Mouse (Mus musculus) forebrain, embryonic 12.5 days (tissue): ENCODE measurements at regions not wholly inside any gene's neighbourhood (a gene's known extent, or its start where the extent isn't known, plus 50 kb on each side); places are given as distances from the start of the nearest gene placed in this dataset.

Experiments
- ATAC-seq: fragments of 200-750 bp; cut with Nextera tagmentation; 2 replicates; pipeline ENCODE4 v1.8.0; 2017; ENCODE audit warnings: moderate TSS enrichment; ENCODE audit not compliant: low FRiP score
- H3K27ac ChIP-seq: fragments of 300-500 bp; sonication (generic); 2 replicates; pipeline ENCODE4 v1.5.1; 2016; ENCODE audit warnings: mild to moderate bottlenecking
- H3K27me3 ChIP-seq: fragments of 300-500 bp; sonication (generic); 2 replicates; pipeline ENCODE4 v1.6.1; 2016; ENCODE audit warnings: mild to moderate bottlenecking
- H3K36me3 ChIP-seq: fragments of 300-500 bp; sonication (generic); replicated peaks from 2 replicates; pipeline ENCODE4 v1.6.1; 2016; ENCODE audit warnings: mild to moderate bottlenecking
- H3K4me1 ChIP-seq: fragments of 300-500 bp; sonication (generic); 2 replicates; pipeline ENCODE4 v1.6.1; 2016
- H3K4me2 ChIP-seq: fragments of 300-500 bp; sonication (generic); 2 replicates; pipeline ENCODE4 v1.6.1; 2016; ENCODE audit warnings: mild to moderate bottlenecking, moderate library complexity
- H3K4me3 ChIP-seq: fragments of 300-500 bp; sonication (generic); replicated peaks from 2 replicates; pipeline ENCODE4 v1.5.1; 2016; ENCODE audit warnings: mild to moderate bottlenecking
- H3K9ac ChIP-seq: fragments of 300-500 bp; sonication (generic); 2 replicates; pipeline ENCODE4 v1.6.1; 2016; ENCODE audit warnings: mild to moderate bottlenecking
- H3K9me3 ChIP-seq: fragments of 300-500 bp; sonication (generic); 2 replicates; pipeline ENCODE4 v1.6.1; 2016
- WGBS: fragments of 180-500 bp; shearing (Covaris S2); methylation state at CpG from one replicate; pipeline ENCODE4 v1.1.7; 2016; 5-methylcytosine and 5-hydroxymethylcytosine counted together

GRCm38 (mm10) chr9:23029421-23029820 is 193.5 kb upstream of the Bmper start:
- no peak for ATAC-seq
- Histone ChIP-seq H3K4me3 (no peak overlapping the region), H3K27me3 (peaks cover under 1% of the 10 kb centered on the region; the same call in 1 of the 2 replicates), H3K27ac (no peak overlapping the region), H3K4me1 (peaks cover 6% of the 10 kb centered on the region), H3K9me3 (no peaks in the 10 kb centered on the region), H3K4me2 (no peak overlapping the region), H3K36me3 (no peaks in the 10 kb centered on the region), H3K9ac (no peak overlapping the region)
- 88% methylated on average over 4 of the region's 4 CpGs for WGBS

DNA sequence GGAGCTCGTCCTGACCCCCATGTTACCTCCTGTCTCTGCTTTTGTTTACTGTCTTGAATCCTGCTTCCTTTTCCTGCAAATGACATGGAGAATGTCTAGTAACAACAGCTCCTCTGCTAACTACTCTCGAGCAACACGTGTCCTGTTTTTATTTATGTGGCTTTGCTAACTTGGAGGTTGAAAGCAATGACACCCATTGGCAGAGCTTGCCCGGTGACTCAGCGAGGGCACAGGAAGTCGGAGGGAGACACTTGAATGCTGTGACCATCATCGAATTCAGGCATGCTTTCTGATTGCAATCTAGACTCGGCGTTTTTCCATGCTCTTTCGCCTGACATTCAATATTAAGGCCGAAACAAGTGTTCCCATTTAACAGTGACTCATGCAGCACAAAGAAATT is 192.7 kb upstream of the Bmper start:
- Histone ChIP-seq H3K4me1 (peaks cover 6% of the 10 kb centered on the region), H3K9me3 (no peaks in the 10 kb centered on the region), H3K9ac (no peak overlapping the region), H3K27ac (no peak overlapping the region), H3K36me3 (no peaks in the 10 kb centered on the region), H3K27me3 (peaks cover 1% of the 10 kb centered on the region), H3K4me2 (no peak overlapping the region), H3K4me3 (no peak overlapping the region)
- no peak for ATAC-seq
- 86% methylated on average over 11 of the region's 11 CpGs for WGBS

DNA sequence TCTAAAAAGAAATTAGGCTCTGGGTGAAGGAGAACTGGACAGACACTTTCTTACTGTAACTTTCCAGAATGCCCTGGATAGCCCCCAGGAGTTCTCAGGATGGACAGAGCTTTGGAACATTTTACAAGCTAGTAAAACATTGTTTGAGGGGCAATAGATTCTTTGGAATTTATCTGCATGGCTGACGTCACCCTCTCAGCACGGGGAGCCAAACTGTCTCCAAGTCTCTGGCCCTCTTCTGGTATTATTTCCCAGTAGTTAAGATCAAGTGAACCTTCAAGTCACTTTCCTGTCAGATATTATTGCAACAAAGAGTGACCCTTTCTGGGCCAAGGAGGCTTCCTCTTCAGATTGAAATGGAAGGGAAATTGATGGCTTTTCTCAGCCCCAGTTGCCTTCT is 192.3 kb upstream of the Bmper start:
- Histone ChIP-seq H3K27ac (no peak overlapping the region), H3K27me3 (peaks cover 5% of the 10 kb centered on the region), H3K9ac (no peak overlapping the region), H3K4me3 (no peak overlapping the region), H3K36me3 (no peaks in the 10 kb centered on the region), H3K4me1 (peaks cover 6% of the 10 kb centered on the region), H3K9me3 (no peaks in the 10 kb centered on the region), H3K4me2 (no peak overlapping the region)
- WGBS, result 65% methylated on average over 2 of the region's 2 CpGs
- no peak for ATAC-seq

- no peak overlapping the region for H3K27ac ChIP-seq
- peaks cover 19% of the 10 kb centered on the region for H3K27me3 ChIP-seq
- no peak overlapping the region for H3K4me2 ChIP-seq
- H3K9me3 ChIP-seq, result no peaks in the 10 kb centered on the region
- H3K9ac ChIP-seq, result no peak overlapping the region
- ATAC-seq, result no peak
- 89% methylated on average over 9 of the region's 9 CpGs for WGBS
- no peak overlapping the region for H3K4me3 ChIP-seq
- no peaks in the 10 kb centered on the region for H3K36me3 ChIP-seq
- peaks cover 18% of the 10 kb centered on the region for H3K4me1 ChIP-seq
These were observed 191.0 kb upstream of the Bmper start for GRCm38 (mm10) chr9:23031916-23032315.

DNA sequence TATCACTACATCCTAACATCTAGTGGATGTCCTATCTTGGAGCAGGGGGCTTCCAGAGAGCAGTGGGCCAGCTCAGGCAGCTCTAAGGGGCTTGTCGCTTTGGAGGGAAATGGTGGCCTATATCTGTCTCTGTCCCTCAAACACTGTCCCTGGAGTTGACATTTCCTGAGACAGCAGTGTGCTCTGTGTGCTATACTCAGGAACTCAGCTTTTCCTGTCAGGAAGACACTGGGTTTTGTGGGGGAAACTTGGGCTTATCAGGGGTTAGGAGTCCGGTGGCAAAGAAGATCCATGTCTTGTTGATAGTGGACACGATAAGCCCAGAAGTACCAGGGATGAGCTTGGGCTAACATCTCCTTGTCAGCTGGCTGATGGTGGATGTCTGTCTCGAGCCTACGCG is 187.6 kb upstream of the Bmper start:
- Histone ChIP-seq H3K4me2 (no peak overlapping the region), H3K9ac (no peak overlapping the region), H3K4me3 (no peak overlapping the region), H3K4me1 (peaks cover 12% of the 10 kb centered on the region), H3K9me3 (no peaks in the 10 kb centered on the region), H3K27ac (no peak overlapping the region), H3K36me3 (no peaks in the 10 kb centered on the region), H3K27me3 (peaks cover 25% of the 10 kb centered on the region)
- ATAC-seq, result no peak
- 74% methylated on average over 6 of the region's 6 CpGs for WGBS

GRCm38 (mm10) chr9:23035901-23036610 is 186.8 kb upstream of the Bmper start:
- 11% methylated on average over 16 of the region's 16 CpGs for WGBS
- Histone ChIP-seq H3K27ac (no peak overlapping the region), H3K4me3 (peak overlapping the region; percentile 10; the same call in 1 of the 2 replicates), H3K36me3 (no peaks in the 10 kb centered on the region), H3K4me2 (peak overlapping the region; percentile 42), H3K27me3 (peaks cover 25% of the 10 kb centered on the region), H3K9me3 (no peaks in the 10 kb centered on the region), H3K4me1 (peaks cover 12% of the 10 kb centered on the region), H3K9ac (no peak overlapping the region)
- 0 out of 2 replicates have a peak, but pooled peaks have one; percentile 20 for ATAC-seq

DNA sequence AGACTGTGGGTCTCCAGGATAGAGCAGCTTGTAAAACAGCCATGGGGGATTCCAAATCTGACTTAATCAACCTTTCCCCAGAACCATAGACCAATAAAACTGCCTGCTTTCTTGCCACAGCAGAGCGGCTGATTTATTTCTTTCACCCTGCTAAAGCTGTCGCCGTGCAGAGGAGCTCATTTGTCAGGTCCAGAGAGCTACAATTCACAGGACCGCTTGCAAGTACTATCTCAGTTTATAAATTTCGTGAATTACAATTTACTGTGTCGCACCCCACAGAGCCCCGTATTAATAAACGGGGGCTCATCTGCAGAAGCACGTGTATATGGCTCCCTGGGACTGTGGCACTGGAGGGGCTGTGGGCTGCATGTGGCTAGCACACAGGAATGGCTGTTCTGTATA is 185.4 kb upstream of the Bmper start:
- no peak for ATAC-seq
- Histone ChIP-seq H3K4me3 (no peak overlapping the region), H3K4me2 (no peak overlapping the region), H3K27me3 (peaks cover 25% of the 10 kb centered on the region), H3K4me1 (peaks cover 12% of the 10 kb centered on the region), H3K9me3 (no peaks in the 10 kb centered on the region), H3K27ac (no peak overlapping the region), H3K9ac (no peak overlapping the region), H3K36me3 (no peaks in the 10 kb centered on the region)
- WGBS, result 79% methylated on average over 9 of the region's 9 CpGs

DNA sequence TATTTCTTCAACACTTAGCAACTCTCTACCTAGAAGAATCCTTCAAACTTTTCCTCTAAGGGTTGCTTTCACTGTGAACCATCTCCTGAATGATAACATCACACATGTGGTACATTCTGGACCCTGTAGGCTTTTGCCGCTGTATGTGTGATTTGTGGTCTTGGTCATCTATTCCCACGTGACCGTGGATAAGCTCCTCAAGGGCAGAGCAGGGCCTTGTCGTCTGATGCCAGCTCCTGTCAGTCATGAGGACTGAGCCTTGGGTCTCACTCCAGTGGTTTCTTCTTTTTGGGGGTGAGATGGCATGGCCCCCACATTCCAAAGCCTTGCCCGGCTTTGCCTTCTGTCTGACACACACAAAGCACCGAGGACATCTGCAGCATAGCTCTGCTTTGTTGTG is 183.3 kb upstream of the Bmper start:
- Histone ChIP-seq H3K9me3 (no peaks in the 10 kb centered on the region), H3K4me3 (no peak overlapping the region), H3K4me1 (peaks cover 12% of the 10 kb centered on the region), H3K4me2 (no peak overlapping the region), H3K27ac (no peak overlapping the region), H3K36me3 (no peaks in the 10 kb centered on the region), H3K27me3 (peaks cover 25% of the 10 kb centered on the region), H3K9ac (no peak overlapping the region)
- no peak for ATAC-seq
- WGBS, result 92% methylated on average over 6 of the region's 6 CpGs

DNA sequence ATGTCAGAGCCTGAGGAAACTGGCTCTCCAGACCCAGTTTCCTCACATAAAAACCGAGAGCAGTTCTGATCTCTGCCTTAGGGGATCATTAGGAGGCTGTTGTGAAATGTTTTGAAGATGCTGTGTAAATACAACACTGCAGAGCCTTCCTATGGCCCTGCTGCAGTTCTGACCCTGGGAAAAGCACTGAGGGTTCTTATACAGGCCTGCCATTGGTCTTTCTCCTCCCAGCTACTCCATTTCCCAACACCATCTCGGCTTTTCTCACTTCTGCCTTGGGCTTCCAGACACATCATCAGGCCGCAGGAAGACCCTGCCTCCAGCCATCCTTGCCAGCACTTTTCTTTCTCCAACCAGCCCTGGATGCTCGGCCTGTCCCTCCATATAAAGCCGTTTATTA is 181.9 kb upstream of the Bmper start:
- H3K4me1 ChIP-seq, result peaks cover 7% of the 10 kb centered on the region
- H3K4me2 ChIP-seq, result no peak overlapping the region
- no peaks in the 10 kb centered on the region for H3K36me3 ChIP-seq
- WGBS, result 67% methylated on average over 5 of the region's 5 CpGs
- no peak overlapping the region for H3K27ac ChIP-seq
- no peaks in the 10 kb centered on the region for H3K9me3 ChIP-seq
- H3K9ac ChIP-seq, result no peak overlapping the region
- no peak overlapping the region for H3K4me3 ChIP-seq
- H3K27me3 ChIP-seq, result peaks cover 14% of the 10 kb centered on the region
- no peak for ATAC-seq

DNA sequence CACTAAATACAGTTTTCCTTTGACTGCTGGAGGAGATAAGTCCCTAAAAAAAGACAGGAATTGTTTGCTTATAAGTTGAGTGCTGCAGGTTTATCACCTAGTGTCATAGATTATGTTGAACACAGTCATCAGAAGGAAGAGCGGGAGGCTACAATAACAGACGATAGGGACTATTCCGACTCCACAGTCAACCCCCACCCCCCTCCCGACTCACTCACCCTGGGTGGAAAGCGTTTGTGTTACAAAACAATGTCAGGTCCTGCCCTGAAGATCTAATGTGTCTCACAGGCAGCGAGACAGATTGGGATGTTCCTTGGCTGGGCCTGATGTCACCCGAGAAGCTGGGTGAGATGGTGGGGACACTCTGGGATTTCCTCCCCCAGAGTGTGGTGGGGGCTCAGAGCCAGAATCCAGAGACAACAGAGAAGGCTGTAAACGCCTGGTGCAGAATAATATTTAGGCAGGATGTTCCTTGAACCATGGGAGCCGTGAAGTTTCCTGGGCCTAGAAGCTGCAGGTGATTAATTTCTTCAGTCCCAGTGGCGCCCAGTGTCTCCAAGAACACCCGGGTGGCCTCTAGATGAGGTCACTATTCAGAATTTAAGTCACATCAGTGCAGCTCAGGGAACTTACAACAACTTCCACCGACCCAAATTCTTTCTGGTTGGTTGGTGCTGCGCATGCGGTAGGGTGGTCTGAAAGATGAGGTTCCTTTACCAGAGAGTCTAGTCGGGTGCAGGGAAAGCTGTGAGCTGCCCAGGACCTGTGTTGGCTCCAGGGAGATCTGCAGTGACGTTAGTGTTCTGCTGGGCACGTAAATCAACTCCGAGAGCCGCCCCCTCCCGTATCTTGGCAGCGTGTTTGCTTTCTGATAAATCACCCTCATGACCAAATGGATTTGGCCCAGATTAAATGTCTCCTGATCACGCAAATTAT is 181.1 kb upstream of the Bmper start:
- no peaks in the 10 kb centered on the region for H3K36me3 ChIP-seq
- no peak overlapping the region for H3K4me3 ChIP-seq
- no peak overlapping the region for H3K9ac ChIP-seq
- no peaks in the 10 kb centered on the region for H3K4me1 ChIP-seq
- WGBS, result 80% methylated on average over 22 of the region's 22 CpGs
- no peak overlapping the region for H3K4me2 ChIP-seq
- no peak overlapping the region for H3K27ac ChIP-seq
- no peaks in the 10 kb centered on the region for H3K9me3 ChIP-seq
- no peak for ATAC-seq
- H3K27me3 ChIP-seq, result peaks cover 7% of the 10 kb centered on the region; the same call in 1 of the 2 replicates

- H3K27me3 ChIP-seq, result no peaks in the 10 kb centered on the region
- ATAC-seq, result no peak
- H3K4me1 ChIP-seq, result no peaks in the 10 kb centered on the region
- no peak overlapping the region for H3K27ac ChIP-seq
- H3K9ac ChIP-seq, result no peak overlapping the region
- H3K4me2 ChIP-seq, result no peak overlapping the region
- no peak overlapping the region for H3K4me3 ChIP-seq
- H3K36me3 ChIP-seq, result no peaks in the 10 kb centered on the region
- 89% methylated on average over 4 of the region's 4 CpGs for WGBS
- H3K9me3 ChIP-seq, result no peaks in the 10 kb centered on the region
These were observed 179.9 kb upstream of the Bmper start for GRCm38 (mm10) chr9:23043006-23043405.

GRCm38 (mm10) chr9:23045486-23045885 is 177.4 kb upstream of the Bmper start:
- no peak overlapping the region for H3K4me2 ChIP-seq
- ATAC-seq, result no peak
- no peaks in the 10 kb centered on the region for H3K9me3 ChIP-seq

More at GRCm38 (mm10) chr9:23045486-23045885, 177.4 kb upstream of the Bmper start:
- H3K4me1 ChIP-seq, result no peaks in the 10 kb centered on the region
- no peak overlapping the region for H3K9ac ChIP-seq
- no peak overlapping the region for H3K27ac ChIP-seq
- no peaks in the 10 kb centered on the region for H3K36me3 ChIP-seq
- no peak overlapping the region for H3K4me3 ChIP-seq
- no peaks in the 10 kb centered on the region for H3K27me3 ChIP-seq
- 26% methylated on average over 2 of the region's 2 CpGs for WGBS
